Comparison of ENCODE assay signal across 9 mouse cellular contexts in the genomic region with DNA sequence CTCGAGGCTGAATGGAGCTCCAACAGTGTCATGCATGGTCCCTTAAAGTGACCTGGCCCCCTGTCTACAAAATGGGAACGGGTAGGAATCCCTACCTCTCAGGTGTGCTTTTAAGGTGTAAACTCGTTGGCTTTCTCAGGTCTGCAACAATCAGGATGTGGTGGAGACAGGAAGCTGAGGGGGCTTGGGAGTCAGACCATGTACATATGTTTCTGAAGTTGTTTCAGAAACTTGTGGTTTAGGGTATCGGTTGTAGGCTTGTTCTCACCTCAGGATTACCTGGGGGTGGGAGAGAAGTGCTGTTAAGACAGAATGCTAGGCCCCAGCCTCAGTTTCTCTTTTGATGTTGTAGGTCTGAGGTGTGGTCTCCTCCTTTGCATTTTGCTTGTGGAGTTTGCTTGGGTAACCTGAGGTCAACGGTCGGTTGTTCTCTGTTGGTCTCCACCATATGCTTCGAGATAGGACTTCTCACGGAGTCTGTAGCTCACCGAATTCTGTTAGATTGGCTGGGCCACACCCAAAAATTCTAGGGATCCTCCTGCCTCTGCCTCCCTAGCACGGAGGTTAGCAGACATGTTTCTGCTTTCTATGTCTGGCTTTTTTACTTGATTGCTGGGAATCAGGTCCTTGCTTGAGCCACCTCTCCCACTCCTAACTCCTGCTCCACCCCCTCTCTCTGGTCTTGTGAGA. TPM values are rescaled to one million over a fixed set of nuclear protein-coding genes. Genes with fewer than 3 reads are reported as not detected.
DNase-seq lines count a peak whose midpoint lies in the region; ATAC-seq and TF ChIP-seq lines count a peak whose summit lies in the region.
"Had no signal": no experiment of that assay in that cellular context is flagged by ENCODE, and none has a peak within 500 bp of the region (broad histone marks: within the 10 kb centered on the region; RNA-seq: fewer than 3 reads in every experiment).

No protein-coding gene starts in this region.

- intact Hi-C loops in left cerebral cortex, postnatal 4 days (cut with DNase I) = no loop called here

- WGBS in hindbrain, embryonic 10.5 days = 89% methylated on average over 10 of the region's 10 CpGs
- WGBS in hindbrain, embryonic 13.5 days = 91% methylated on average over 10 of the region's 10 CpGs
- 85% methylated on average over 10 of the region's 10 CpGs for WGBS in stomach, embryonic 15.5 days

- no peak overlapping the region for H3K4me2 ChIP-seq in hindbrain, embryonic 13.5 days
- H3K4me2 ChIP-seq in stomach, embryonic 15.5 days = no peak overlapping the region
- H3K4me2 ChIP-seq: midbrain, embryonic 13.5 days had no signal

- in situ Hi-C loops in ES-E14 (cut with MboI; ENCODE audit: low sequenced_read_pairs in 2 of 2, unreplicated experiment in 2 of 2) = no loop called here

- peaks cover 15% of the 10 kb centered on the region for H3K4me1 ChIP-seq in hindbrain, embryonic 10.5 days (replicated peaks)
- H3K4me1 ChIP-seq in hindbrain, embryonic 13.5 days (replicated peaks) = peaks cover 15% of the 10 kb centered on the region
- peaks cover 12 to 28% of the 10 kb centered on the region in 2 experiments; a peak in 3 of 4 replicates for H3K4me1 ChIP-seq in ES-E14 (ENCODE audit: control insufficient read depth in 2 of 2, insufficient read depth in 2 of 2, low read length in 2 of 2, poor library complexity in 1 of 2)
- H3K4me1 ChIP-seq in stomach, embryonic 15.5 days = peaks cover 19% of the 10 kb centered on the region; the same call in 1 of the 2 replicates
- H3K4me1 ChIP-seq: midbrain, embryonic 13.5 days had no signal

- DNase-seq in hindbrain, embryonic 10.5 days (ENCODE audit: low spot score) = no peak
- no peak for DNase-seq in ES-E14 (ENCODE audit: low read depth, low spot score)
- peak; percentile 76 for DNase-seq in induced T-regulatory cell, adult 2 months (ENCODE audit: low read depth)
- DNase-seq in adrenal gland, adult (ENCODE audit: inconsistent age in 2 of 2, low spot score in 1 of 2) = no peak
- no peak for DNase-seq in left cerebral cortex, postnatal 4 days
- DNase-seq in kidney, postnatal 14 days = no peak

- H3K9ac ChIP-seq in hindbrain, embryonic 13.5 days = no peak overlapping the region
- no peak overlapping the region for H3K9ac ChIP-seq in ES-E14 (ENCODE audit: insufficient read depth, low read depth, low read length, poor library complexity, severe bottlenecking)
- no peak overlapping the region for H3K9ac ChIP-seq in stomach, embryonic 15.5 days
- H3K9ac ChIP-seq: midbrain, embryonic 13.5 days had no signal

- H3K27me3 ChIP-seq in hindbrain, embryonic 10.5 days (ENCODE audit: insufficient read depth, poor library complexity, severe bottlenecking) = no peaks in the 10 kb centered on the region
- no peaks in the 10 kb centered on the region for H3K27me3 ChIP-seq in hindbrain, embryonic 13.5 days
- H3K27me3 ChIP-seq in stomach, embryonic 15.5 days (replicated peaks) = no peaks in the 10 kb centered on the region
- H3K27me3 ChIP-seq: midbrain, embryonic 13.5 days had no signal

- no peak for ATAC-seq in hindbrain, embryonic 13.5 days (ENCODE audit: low FRiP score)
- no peak; the same call in 1 of the 2 replicates for ATAC-seq in stomach, embryonic 15.5 days (ENCODE audit: insufficient read depth, low FRiP score, low read depth)
- ATAC-seq: midbrain, embryonic 13.5 days had no signal

- peak overlapping the region; percentile 40; the same call in 1 of the 2 replicates for H3K27ac ChIP-seq in hindbrain, embryonic 10.5 days
- H3K27ac ChIP-seq in hindbrain, embryonic 13.5 days = no peak overlapping the region
- peak overlapping the region; percentile 32; the same call in 1 of the 2 replicates for H3K27ac ChIP-seq in ES-E14 (ENCODE audit: insufficient read depth, low read depth, low read length, poor library complexity, severe bottlenecking)
- peak overlapping the region; percentile 71; the same call in 1 of the 2 replicates for H3K27ac ChIP-seq in stomach, embryonic 15.5 days
- H3K27ac ChIP-seq: midbrain, embryonic 13.5 days had no signal

- H3K4me3 ChIP-seq in hindbrain, embryonic 10.5 days = no peak overlapping the region
- H3K4me3 ChIP-seq in hindbrain, embryonic 13.5 days = no peak overlapping the region
- no peak overlapping the region for H3K4me3 ChIP-seq in ES-E14 (ENCODE audit: insufficient read depth in 1 of 2, low read depth in 1 of 2, low read length in 2 of 2, poor library complexity in 1 of 2, severe bottlenecking in 1 of 2)
- H3K4me3 ChIP-seq in stomach, embryonic 15.5 days (replicated peaks) = no peak overlapping the region
- H3K4me3 ChIP-seq: midbrain, embryonic 13.5 days had no signal

- peaks cover 9% of the 10 kb centered on the region for H3K36me3 ChIP-seq in hindbrain, embryonic 10.5 days
- peaks cover 14% of the 10 kb centered on the region for H3K36me3 ChIP-seq in hindbrain, embryonic 13.5 days
- H3K36me3 ChIP-seq in ES-E14 (ENCODE audit: control insufficient read depth, insufficient read depth, low read length, poor library complexity, severe bottlenecking) = peaks cover 6% of the 10 kb centered on the region; the same call in 1 of the 2 replicates
- no peaks in the 10 kb centered on the region; the same call in 1 of the 2 replicates for H3K36me3 ChIP-seq in stomach, embryonic 15.5 days

- no peaks in the 10 kb centered on the region for H3K9me3 ChIP-seq in hindbrain, embryonic 10.5 days
- no peaks in the 10 kb centered on the region for H3K9me3 ChIP-seq in hindbrain, embryonic 13.5 days
- H3K9me3 ChIP-seq in ES-E14 (ENCODE audit: control insufficient read depth, insufficient read depth, low read depth, low read length) = no peaks in the 10 kb centered on the region
- H3K9me3 ChIP-seq in stomach, embryonic 15.5 days = no peaks in the 10 kb centered on the region
- H3K9me3 ChIP-seq: midbrain, embryonic 13.5 days had no signal

TF ChIP-seq in ES-E14, 5 proteins besides CTCF, POLR2A, EP300 and RAD21:
- TF ChIP-seq CHD2 (IDR thresholded peaks at IDR 0.05; ENCODE audit: low read depth, low read length) (no peak), ZC3H11A (IDR thresholded peaks at IDR 0.05; ENCODE audit: borderline replicate concordance, low read depth, low read length) (no peak), HCFC1 (IDR thresholded peaks at IDR 0.05; ENCODE audit: borderline replicate concordance, insufficient read depth, low read length) (no peak), MAFK (IDR thresholded peaks at IDR 0.05; ENCODE audit: insufficient read depth, low read depth, low read length) (no peak), ZNF384 (IDR thresholded peaks at IDR 0.05; ENCODE audit: low read depth, low read length) (no peak)
TF ChIP-seq in ES-E14: peak in this region for 0.

RNA-seq across cellular contexts. Expression of a gene that starts 34.4 kb away (rescaled TPM):
- polyA plus RNA-seq in hindbrain, embryonic 10.5 days (2016; fragmentation: Nextera tagmentation; extraction: Ambion mirVana) = 12.9 and 14.0 TPM in 2 replicates
- 13.2 and 14.9 TPM in 2 replicates for polyA plus RNA-seq in hindbrain, embryonic 13.5 days (2015; fragmentation: Nextera tagmentation; extraction: Ambion mirVana)
- 43.8 and 71.1 TPM in 2 replicates for total RNA-seq in ES-E14 (2012; rRNA removed)
- polyA plus RNA-seq in stomach, embryonic 15.5 days (2015; fragmentation: Nextera tagmentation; extraction: Ambion mirVana) = 17.1 and 20.4 TPM in 2 replicates
- 10 to 100 TPM; 40.0 to 44.9 TPM for total RNA-seq in left cerebral cortex, postnatal 4 days (2021)

RNA-seq across cellular contexts. Expression of a gene that starts 38.1 kb away (rescaled TPM):
- polyA plus RNA-seq in hindbrain, embryonic 10.5 days (2016; fragmentation: Nextera tagmentation; extraction: Ambion mirVana) = 2.6 and 4.0 TPM in 2 replicates
- 5.0 and 7.9 TPM in 2 replicates for polyA plus RNA-seq in hindbrain, embryonic 13.5 days (2015; fragmentation: Nextera tagmentation; extraction: Ambion mirVana)
- total RNA-seq in ES-E14 (2012; rRNA removed) = 3.9 and 6.8 TPM in 2 replicates
- polyA plus RNA-seq in stomach, embryonic 15.5 days (2015; fragmentation: Nextera tagmentation; extraction: Ambion mirVana) = 5.5 and 11.1 TPM in 2 replicates
- 1 to 10 TPM; 2.2 to 4.4 TPM for total RNA-seq in left cerebral cortex, postnatal 4 days (2021)
